ENCODE assay signal across 17 mouse cellular contexts in genomic region chr4:145031510-145031909, GRCm38 (mm10).
DNase-seq lines count a peak whose midpoint lies in the region; ATAC-seq and TF ChIP-seq lines count a peak whose summit lies in the region.
"Had no signal": no experiment of that assay in that cellular context is flagged by ENCODE, and none has a peak within 500 bp of the region (broad histone marks: within the 10 kb centered on the region; RNA-seq: fewer than 3 reads in every experiment).

No protein-coding gene starts in this region.

- no peaks in the 10 kb centered on the region for H3K27me3 ChIP-seq in liver, embryonic 16.5 days (ENCODE audit: control insufficient read depth, insufficient read depth, low read depth, low read length)
- H3K27me3 ChIP-seq in intestine, postnatal 0 days (replicated peaks; ENCODE audit: control insufficient read depth, insufficient read depth, low read length): no peaks in the 10 kb centered on the region
- H3K27me3 ChIP-seq in hindbrain, postnatal 0 days (ENCODE audit: insufficient read depth, low read length): no peaks in the 10 kb centered on the region
- H3K27me3 ChIP-seq: forebrain, embryonic 12.5 days; heart, embryonic 15.5 days; limb, embryonic 15.5 days had no signal

- 61% methylated on average over 4 of the region's 4 CpGs for WGBS in liver, embryonic 16.5 days (ENCODE audit: insufficient replicate concordance)
- 41% methylated on average over 4 of the region's 4 CpGs for WGBS in intestine, postnatal 0 days
- 78% methylated on average over 4 of the region's 4 CpGs for WGBS in hindbrain, postnatal 0 days

- H3K9me3 ChIP-seq in liver, embryonic 16.5 days (replicated peaks; ENCODE audit: control insufficient read depth, low read length): no peaks in the 10 kb centered on the region
- H3K9me3 ChIP-seq in intestine, postnatal 0 days (ENCODE audit: control insufficient read depth): no peaks in the 10 kb centered on the region
- no peaks in the 10 kb centered on the region for H3K9me3 ChIP-seq in hindbrain, postnatal 0 days (ENCODE audit: low read length)
- H3K9me3 ChIP-seq: embryonic facial prominence, embryonic 10.5 days; forebrain, embryonic 12.5 days; heart, embryonic 15.5 days; hindbrain, embryonic 10.5 days; limb, embryonic 15.5 days had no signal

- H3K36me3 ChIP-seq in liver, embryonic 16.5 days (ENCODE audit: control insufficient read depth, insufficient read depth): no peaks in the 10 kb centered on the region
- H3K36me3 ChIP-seq in intestine, postnatal 0 days (ENCODE audit: control insufficient read depth, insufficient read depth): peaks cover 15% of the 10 kb centered on the region; the same call in 1 of the 2 replicates
- H3K36me3 ChIP-seq in hindbrain, postnatal 0 days (ENCODE audit: insufficient read depth, low read length): no peaks in the 10 kb centered on the region
- H3K36me3 ChIP-seq: forebrain, embryonic 12.5 days; limb, embryonic 15.5 days had no signal

- no peak for TF ChIP-seq CTCF in intestine, postnatal 0 days (IDR thresholded peaks at IDR 0.05; ENCODE audit: low read depth)
- TF ChIP-seq CTCF in hindbrain, postnatal 0 days (IDR thresholded peaks at IDR 0.05; ENCODE audit: low read depth): no peak

- H3K4me1 ChIP-seq in liver, embryonic 16.5 days (ENCODE audit: control insufficient read depth, low read depth, low read length): peaks cover 49% of the 10 kb centered on the region
- peaks cover 28% of the 10 kb centered on the region for H3K4me1 ChIP-seq in intestine, postnatal 0 days (replicated peaks; ENCODE audit: control insufficient read depth, insufficient read depth, low read length)
- H3K4me1 ChIP-seq in hindbrain, postnatal 0 days (ENCODE audit: insufficient read depth, low read length): no peaks in the 10 kb centered on the region

- H3K9ac ChIP-seq in liver, embryonic 16.5 days (ENCODE audit: low read depth, low read length): no peak overlapping the region
- no peak overlapping the region for H3K9ac ChIP-seq in intestine, postnatal 0 days (ENCODE audit: low read depth, low read length)
- no peak overlapping the region for H3K9ac ChIP-seq in hindbrain, postnatal 0 days (replicated peaks; ENCODE audit: low read length)
- H3K9ac ChIP-seq: forebrain, embryonic 12.5 days; heart, embryonic 15.5 days; limb, embryonic 15.5 days had no signal

- no peak overlapping the region for H3K4me2 ChIP-seq in liver, embryonic 16.5 days (ENCODE audit: low read depth, low read length)
- no peak overlapping the region for H3K4me2 ChIP-seq in intestine, postnatal 0 days (replicated peaks; ENCODE audit: low read depth)
- H3K4me2 ChIP-seq in hindbrain, postnatal 0 days (ENCODE audit: low read depth, low read length): no peak overlapping the region
- H3K4me2 ChIP-seq: forebrain, embryonic 12.5 days; heart, embryonic 15.5 days; limb, embryonic 15.5 days had no signal

- H3K27ac ChIP-seq in liver, embryonic 16.5 days (ENCODE audit: low read length): 0 out of 2 replicates have a peak overlapping the region, but pooled peaks have one; percentile 4
- 0 out of 2 replicates have a peak overlapping the region, but pooled peaks have one; percentile 54 for H3K27ac ChIP-seq in intestine, postnatal 0 days (ENCODE audit: low read depth, low read length)
- H3K27ac ChIP-seq in hindbrain, postnatal 0 days: no peak overlapping the region
- H3K27ac ChIP-seq: embryonic facial prominence, embryonic 10.5 days; forebrain, embryonic 12.5 days; heart, adult 2 months; heart, embryonic 15.5 days; hindbrain, embryonic 10.5 days; layer of hippocampus, adult 2 months; limb, embryonic 15.5 days; stomach, postnatal 0 days had no signal

- no peak overlapping the region for H3K4me3 ChIP-seq in liver, embryonic 16.5 days (ENCODE audit: low read depth, low read length)
- H3K4me3 ChIP-seq in intestine, postnatal 0 days (ENCODE audit: low read depth, low read length): no peak overlapping the region
- no peak overlapping the region for H3K4me3 ChIP-seq in hindbrain, postnatal 0 days (ENCODE audit: low read length)
- H3K4me3 ChIP-seq: embryonic facial prominence, embryonic 10.5 days; forebrain, embryonic 12.5 days; heart, adult 2 months; heart, embryonic 15.5 days; hindbrain, embryonic 10.5 days; layer of hippocampus, adult 2 months; limb, embryonic 15.5 days had no signal

- no peak for ATAC-seq in liver, embryonic 16.5 days (ENCODE audit: low read depth)
- peak; percentile 71 for ATAC-seq in intestine, postnatal 0 days
- no peak for ATAC-seq in cerebellum, adult (ENCODE audit: insufficient number of reproducible peaks, low FRiP score, low TSS enrichment)
- ATAC-seq in hindbrain, postnatal 0 days: no peak

- DNase-seq in liver: no peak
- DNase-seq in kidney, adult 9 months: peak; percentile 87
- peak; percentile 67 to 85 for DNase-seq in kidney, postnatal 36 days
- no peak for DNase-seq in hindbrain, postnatal 0 days (ENCODE audit: low spot score)
- DNase-seq: cerebellum, adult 8-10 months; gastrocnemius, postnatal 25 days; heart, adult 2 months had no signal

Comparison
In these comparisons a context has a peak if more than half of its experiments do, and no peak if none do; other contexts are left out.
1. DNase-seq: peak in kidney, adult 9 months (single experiment) and kidney, postnatal 36 days (2 of 2); none in liver (single experiment) and hindbrain, postnatal 0 days (single experiment).